Comparison of ENCODE assay signal across 8 mouse cellular contexts in genomic region chr5:129006031-129006788, GRCm38 (mm10). TPM values are rescaled to one million over a fixed set of nuclear protein-coding genes. Genes with fewer than 3 reads are reported as not detected.
DNase-seq lines count a peak whose midpoint lies in the region; ATAC-seq lines count a peak whose summit lies in the region.

No protein-coding gene starts in this region.

- H3K9me3 ChIP-seq in erythroblast, embryonic 14.5 days (ENCODE audit: control insufficient read depth, low read length), result no peaks in the 10 kb centered on the region

- intact Hi-C loops in heart, postnatal 25 days (cut with DNase I), result no loop called here

- H3K27me3 ChIP-seq in erythroblast, embryonic 14.5 days (ENCODE audit: control insufficient read depth), result no peaks in the 10 kb centered on the region

- peak overlapping the region; percentile 91 for H3K4me3 ChIP-seq in erythroblast, embryonic 14.5 days (replicated peaks)

- peak; percentile 95 for DNase-seq in heart, adult 11 months
- no peak for DNase-seq in heart, postnatal 25 days (ENCODE audit: low spot score)
- peak; percentile 26 to 30 for DNase-seq in kidney, adult 8-10 months
- no peak for DNase-seq in ovary, adult 18-20 months (ENCODE audit: low spot score)

- ATAC-seq in megakaryocyte, adult 5-6 weeks (ENCODE audit: poor library complexity, severe bottlenecking), result peak; percentile 30
- no peak for ATAC-seq in frontal cortex, adult (ENCODE audit: low TSS enrichment)
- ATAC-seq in megakaryocyte-erythroid progenitor cell, adult 5-6 weeks (replicated peaks; ENCODE audit: low FRiP score, low TSS enrichment, poor library complexity, severe bottlenecking), result no peak

- peaks cover 78% of the 10 kb centered on the region for H3K4me1 ChIP-seq in erythroblast, embryonic 14.5 days (ENCODE audit: control insufficient read depth)

- peaks cover 61% of the 10 kb centered on the region for H3K36me3 ChIP-seq in erythroblast, embryonic 14.5 days (ENCODE audit: control insufficient read depth)

RNA-seq across cellular contexts. Expression of gene Stx2, which starts 2.2 kb away (rescaled TPM):
- total RNA-seq in heart, postnatal 25 days (2021), result 10 to 100 TPM; 12.6 to 14.2 TPM
- 12.8 and 18.3 TPM in 2 replicates for polyA plus RNA-seq in erythroblast, embryonic 14.5 days (2012)
- total RNA-seq in megakaryocyte, adult 5-6 weeks (2015), result 16.2 and 17.0 TPM in 2 replicates
- total RNA-seq in megakaryocyte, adult 5-6 weeks (2017), result 18.3 and 32.9 TPM in 2 replicates
- 126 and 134 TPM in 2 replicates for total RNA-seq in megakaryocyte-erythroid progenitor cell, adult 5-6 weeks (2014; fragmentation: Nextera tagmentation)
- total RNA-seq in megakaryocyte-erythroid progenitor cell, adult 5-6 weeks (2017), result 101 and 146 TPM in 2 replicates

RNA-seq across cellular contexts. Expression of gene Ran, which starts 13.7 kb away (rescaled TPM):
- 100 to 1,000 TPM in 1 of 2 experiments, 10 to 100 TPM in 1; 94.6 to 110 TPM for total RNA-seq in heart, postnatal 25 days (2021)
- 624 and 816 TPM in 2 replicates for polyA plus RNA-seq in erythroblast, embryonic 14.5 days (2012)
- 244 and 276 TPM in 2 replicates for total RNA-seq in megakaryocyte, adult 5-6 weeks (2015)
- 240 and 264 TPM in 2 replicates for total RNA-seq in megakaryocyte, adult 5-6 weeks (2017)
- 542 and 563 TPM in 2 replicates for total RNA-seq in megakaryocyte-erythroid progenitor cell, adult 5-6 weeks (2014; fragmentation: Nextera tagmentation)
- total RNA-seq in megakaryocyte-erythroid progenitor cell, adult 5-6 weeks (2017), result 903 and 978 TPM in 2 replicates

RNA-seq across cellular contexts. Expression of gene Rimbp2, which starts 52.9 kb away (rescaled TPM):
- under 1 TPM in 1 of 2 experiments, not detected in 1; 0.20 TPM for total RNA-seq in heart, postnatal 25 days (2021)
- not detected in 2 replicates for polyA plus RNA-seq in erythroblast, embryonic 14.5 days (2012)
- total RNA-seq in megakaryocyte, adult 5-6 weeks (2015), result not detected in 2 replicates
- not detected in 2 replicates for total RNA-seq in megakaryocyte, adult 5-6 weeks (2017)
- not detected in 2 replicates for total RNA-seq in megakaryocyte-erythroid progenitor cell, adult 5-6 weeks (2014; fragmentation: Nextera tagmentation)
- not detected in 2 replicates for total RNA-seq in megakaryocyte-erythroid progenitor cell, adult 5-6 weeks (2017)

Comparison
In these comparisons a context has a peak if more than half of its experiments do, and no peak if none do; other contexts are left out.
1. DNase-seq: peak in heart, adult 11 months (single experiment) and kidney, adult 8-10 months (2 of 2); none in heart, postnatal 25 days (single experiment) and ovary, adult 18-20 months (single experiment).